Mouse (Mus musculus) stomach, embryonic 15.5 days (tissue): ENCODE data around the gene Acaca. TPM values are rescaled to one million over a fixed set of nuclear protein-coding genes. Genes with fewer than 3 reads are reported as not detected.

ENCODE experiments used
- polyA plus RNA-seq: library from polyadenylated mRNA; unstranded; fragments of >200 nt; fragmentation: Nextera tagmentation; extraction: Ambion mirVana; gene quantifications from 2 replicates; pipeline ENCODE4 v1.2.1, GENCODE M21; 2015

Acaca gene
- polyA plus RNA-seq, 1 experiment from 2014 or later, result 14.2 TPM

Other genes with a start within 250 kb of the Acaca start
- gene Ddx52, start 187.6 kb upstream of the Acaca start, polyA plus RNA-seq, result 30.4 and 31.0 TPM in 2 replicates
- 11.0 and 12.3 TPM in 2 replicates for gene Synrg, start 165.2 kb upstream of the Acaca start, polyA plus RNA-seq
- 13.5 and 19.5 TPM in 2 replicates for gene Dusp14, start 60.4 kb upstream of the Acaca start, polyA plus RNA-seq
- 25.8 and 27.5 TPM in 2 replicates for gene Tada2a, start 72 bp upstream of the Acaca start, polyA plus RNA-seq
- gene Gm11437, start 37.8 kb downstream of the Acaca start, polyA plus RNA-seq, result not detected in 2 replicates